Mouse (Mus musculus) ovary, adult 18-20 months (tissue): Measurements from ENCODE around the gene Bphl.
"Not testable (repeated sequence)": the region's sequence is repeated elsewhere in the genome, so short reads cannot be mapped to it uniquely, and the experiment has no call there.

ENCODE experiments used
- DNase-seq: peaks from one replicate; pipeline ENCODE4 v3.0.0; 2022; ENCODE audit warnings: low spot score, mixed read lengths

Bphl gene

DNA sequence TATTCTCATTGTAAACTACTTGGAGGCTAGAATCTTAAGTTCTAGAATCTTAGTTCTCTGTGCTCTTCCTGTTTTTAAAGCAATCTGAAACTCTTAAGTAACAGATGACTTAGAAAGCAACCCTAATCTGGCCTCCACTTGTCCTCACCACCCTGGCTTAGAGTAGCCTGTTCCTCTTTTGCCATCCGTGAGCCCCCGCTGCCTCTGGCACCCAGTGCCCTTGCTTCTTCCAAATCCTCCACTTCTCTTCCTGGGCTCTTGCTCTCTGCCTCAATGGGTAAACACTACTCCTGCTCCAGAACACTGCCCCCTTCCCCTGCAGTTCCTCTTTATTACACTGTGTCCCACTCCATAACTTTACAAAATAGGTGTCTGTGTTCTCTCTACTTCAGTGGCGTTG is 14.3 kb downstream of the Bphl start:
- no peak for DNase-seq

DNA sequence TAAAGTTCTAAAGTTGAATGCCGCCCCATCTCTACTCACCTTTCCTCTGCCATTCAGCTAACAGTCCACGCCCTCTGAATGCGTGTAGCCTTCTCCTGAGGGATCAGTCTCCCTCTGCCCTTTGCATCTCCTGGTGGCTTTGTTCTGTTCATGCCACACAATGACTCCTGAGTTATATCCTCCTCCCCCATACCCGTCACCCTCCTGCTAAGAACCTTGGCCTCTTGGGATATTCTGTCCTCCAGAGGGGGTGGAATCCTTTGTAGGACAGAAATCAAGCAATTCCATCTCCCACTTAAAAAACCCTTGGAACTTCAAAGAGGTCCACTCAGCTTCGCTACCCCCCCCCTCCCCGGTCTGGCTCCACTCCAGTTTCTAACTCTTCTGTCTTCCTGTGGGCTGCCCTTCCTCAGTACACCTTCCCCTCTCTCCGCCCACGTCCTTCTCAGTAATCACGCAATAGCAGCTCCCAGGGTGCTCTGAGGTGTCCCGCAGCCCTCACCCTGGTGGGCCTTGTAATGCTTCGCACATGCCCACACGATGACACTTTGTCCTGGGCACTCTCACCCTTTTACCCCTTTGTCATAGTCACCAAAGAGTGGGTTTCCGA is 16.4 kb downstream of the Bphl start:
- no peak for DNase-seq

DNA sequence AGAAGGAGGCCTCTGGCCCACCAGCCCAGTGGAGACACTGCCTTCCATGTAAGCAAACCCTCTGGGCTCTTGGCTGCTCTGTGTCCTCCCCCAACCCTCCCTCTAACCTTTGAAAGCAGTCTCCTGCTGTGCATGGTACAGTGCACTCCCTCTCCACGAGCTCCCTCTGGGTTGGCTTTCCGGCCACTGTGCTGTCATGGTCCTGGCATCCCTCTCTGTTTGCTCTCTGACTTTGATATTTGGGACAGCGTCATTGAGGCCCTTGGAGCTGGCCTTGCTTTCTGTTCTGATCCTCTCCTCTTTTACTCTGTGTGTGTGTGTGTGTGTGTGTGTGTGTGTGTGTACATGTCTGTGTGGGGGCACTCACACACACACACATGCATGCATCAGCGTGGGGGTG is 17.0 kb downstream of the Bphl start:
- no peak for DNase-seq

DNA sequence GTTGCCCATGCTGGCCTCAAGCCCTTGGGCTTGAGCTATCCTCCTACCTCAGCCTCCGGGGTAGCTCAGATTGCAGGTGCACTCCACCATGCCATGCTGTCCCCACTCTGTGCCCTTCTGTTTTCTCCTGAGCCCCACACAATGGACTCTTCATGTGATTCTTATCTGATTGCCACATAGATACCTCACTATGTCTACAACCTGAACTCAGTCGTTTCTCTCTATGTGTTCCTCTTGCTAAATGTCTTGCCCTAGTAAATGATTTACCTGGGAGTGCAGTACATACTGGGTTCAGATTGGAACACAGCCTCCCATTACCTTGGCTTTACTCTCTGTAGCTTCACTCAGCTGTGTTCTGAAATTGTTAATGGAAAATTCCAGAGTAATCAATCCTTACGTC is 17.6 kb downstream of the Bphl start:
- no peak for DNase-seq

DNA sequence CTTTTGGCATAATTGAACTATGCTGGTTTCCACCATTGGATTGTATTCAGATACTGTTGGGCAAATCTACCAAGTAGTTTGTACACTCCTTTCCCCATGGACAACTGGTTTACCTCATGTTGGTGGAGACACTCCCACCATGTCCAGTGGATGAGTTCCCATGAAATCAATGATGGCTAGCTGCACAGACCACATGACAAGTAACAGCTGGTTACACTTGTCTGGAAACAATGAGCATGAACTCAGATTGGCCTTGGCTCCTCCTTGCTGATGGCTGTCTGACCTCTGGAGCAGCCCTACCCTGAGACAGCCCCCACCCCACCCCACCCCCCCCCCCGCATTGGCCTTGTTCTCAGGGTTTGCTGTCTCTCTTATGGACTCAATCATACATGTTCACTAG is 19.9 kb downstream of the Bphl start:
- DNase-seq = no peak

DNA sequence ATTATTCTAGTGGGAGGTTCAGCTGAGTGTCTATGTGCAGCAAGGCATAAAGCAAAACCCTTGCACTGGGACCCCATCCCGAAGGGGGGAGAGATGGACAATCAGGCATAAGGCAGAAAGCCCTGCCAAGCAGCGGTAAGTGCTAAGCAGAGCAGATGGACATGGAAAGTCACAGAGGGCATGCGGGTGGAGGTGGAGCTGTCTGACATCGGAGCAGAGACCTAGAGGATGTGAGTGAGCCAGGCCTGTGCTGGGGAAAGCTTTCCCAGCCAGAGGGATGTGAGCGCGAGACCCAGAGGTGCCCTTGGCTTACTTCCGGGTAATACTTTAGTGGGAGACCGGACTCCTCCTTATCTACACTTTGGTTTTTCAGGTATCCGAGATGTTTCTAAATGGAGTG is 22.7 kb downstream of the Bphl start:
- DNase-seq = no peak

DNA sequence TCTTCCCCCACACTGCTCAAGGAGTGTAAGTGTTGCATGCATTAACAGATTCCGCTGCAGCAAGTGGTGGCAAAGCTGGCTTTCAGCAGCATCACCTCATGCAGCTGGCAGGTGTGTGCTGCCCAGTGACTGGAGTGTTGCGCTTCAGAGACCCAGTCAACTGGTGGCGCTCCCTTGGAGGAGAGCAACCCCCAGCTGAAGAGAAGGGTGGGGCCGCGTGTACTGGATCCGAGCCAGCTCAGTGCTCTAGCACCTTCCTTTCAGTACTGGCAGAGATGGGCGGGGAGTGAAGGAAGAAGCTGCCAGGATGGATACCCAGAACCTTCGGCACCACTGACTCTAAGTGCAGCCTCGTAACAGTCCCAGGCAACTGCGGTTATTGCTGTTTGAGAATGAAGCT is 25.1 kb downstream of the Bphl start:
- DNase-seq = no peak

DNA sequence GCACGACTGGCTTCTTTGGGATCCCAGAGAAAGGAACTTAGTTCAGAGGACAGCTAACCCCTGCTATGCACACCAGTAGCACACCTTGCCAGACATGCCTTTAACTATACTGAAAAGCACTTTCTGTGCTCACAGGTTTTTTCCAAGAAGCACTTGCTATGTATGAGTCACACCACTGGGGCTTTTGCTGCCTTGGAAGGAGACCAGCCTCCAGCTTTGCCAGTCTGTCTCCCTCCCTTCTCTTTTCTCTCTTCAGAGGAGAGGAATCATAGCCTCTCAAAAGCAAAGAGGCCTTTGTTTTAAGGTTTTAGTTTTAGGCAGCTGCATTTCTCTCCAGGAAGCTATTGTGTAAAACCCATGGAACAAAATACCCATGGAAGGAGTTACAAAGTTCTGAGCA is 29.0 kb downstream of the Bphl start:
- DNase-seq = no peak

DNA sequence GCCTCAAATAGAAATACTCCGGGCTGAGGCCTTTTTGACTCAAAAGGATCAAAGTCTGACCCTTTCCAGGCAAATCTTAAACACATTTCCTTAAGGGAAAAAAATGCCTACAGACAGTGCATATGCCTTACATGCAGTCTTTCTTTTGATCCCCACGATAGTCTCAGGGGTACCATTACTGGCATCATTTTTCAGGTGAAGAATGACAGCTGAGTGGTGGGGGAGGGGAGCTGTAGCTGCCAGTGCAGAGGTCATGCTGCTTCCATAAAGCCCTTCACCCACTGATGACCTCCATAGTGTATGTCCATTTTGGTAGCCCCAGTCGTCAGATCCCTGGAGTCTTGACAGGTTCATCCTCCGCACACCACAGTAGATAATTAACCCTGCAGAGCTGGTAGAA is 32.9 kb downstream of the Bphl start:
- no peak for DNase-seq

DNA sequence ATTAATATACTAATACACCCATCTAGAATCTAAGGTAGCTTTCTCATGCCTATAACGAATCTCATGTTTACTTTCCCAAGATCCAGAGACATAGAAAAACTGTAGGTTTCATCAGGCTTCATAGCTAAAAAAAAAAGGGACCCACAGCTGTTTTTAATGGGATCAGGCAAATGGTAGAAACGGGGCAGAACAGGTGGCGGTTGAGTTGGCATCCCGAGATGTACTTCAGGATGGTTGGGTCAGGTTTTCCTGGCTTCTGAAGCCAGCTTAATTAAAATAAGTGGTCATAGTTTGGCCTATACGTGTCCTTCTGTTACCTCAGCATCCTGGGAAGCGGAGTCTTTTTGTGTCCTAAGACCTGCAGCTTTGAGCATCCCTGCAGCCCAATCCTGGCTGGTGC is 34.4 kb downstream of the Bphl start:
- DNase-seq = no peak

DNA sequence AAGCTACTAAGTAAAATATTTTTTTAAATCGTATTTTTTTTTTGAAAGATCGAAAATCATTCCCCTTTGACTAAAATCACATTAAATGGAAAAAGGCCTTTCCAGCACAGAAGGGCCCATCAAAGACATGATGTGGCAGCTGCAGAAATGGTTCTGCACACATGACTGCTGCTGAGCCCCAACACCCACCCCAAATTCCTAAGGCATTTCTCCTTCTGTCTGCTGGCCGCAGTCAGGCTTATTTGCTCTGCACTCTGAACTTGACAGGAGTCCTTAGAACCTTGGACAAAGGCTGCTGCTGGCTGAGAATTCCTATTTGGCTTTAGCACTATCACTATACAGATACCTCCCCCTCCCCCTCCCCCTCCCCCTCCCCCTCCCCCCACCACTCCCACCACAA is 35.5 kb downstream of the Bphl start:
- no peak for DNase-seq

DNA sequence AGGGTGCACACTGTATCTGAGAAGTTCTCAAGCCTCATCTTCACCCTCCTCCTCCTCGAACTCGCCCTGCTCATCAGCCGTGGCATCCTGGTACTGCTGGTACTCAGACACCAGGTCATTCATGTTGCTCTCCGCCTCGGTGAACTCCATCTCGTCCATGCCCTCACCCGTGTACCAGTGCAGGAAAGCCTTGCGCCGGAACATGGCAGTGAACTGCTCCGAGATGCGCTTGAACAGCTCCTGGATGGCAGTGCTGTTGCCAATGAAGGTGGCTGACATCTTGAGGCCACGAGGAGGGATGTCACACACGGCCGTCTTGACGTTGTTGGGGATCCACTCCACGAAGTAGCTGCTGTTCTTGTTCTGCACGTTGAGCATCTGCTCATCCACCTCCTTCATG is 37.0 kb downstream of the Bphl start:
- DNase-seq = not testable (repeated sequence)

DNA sequence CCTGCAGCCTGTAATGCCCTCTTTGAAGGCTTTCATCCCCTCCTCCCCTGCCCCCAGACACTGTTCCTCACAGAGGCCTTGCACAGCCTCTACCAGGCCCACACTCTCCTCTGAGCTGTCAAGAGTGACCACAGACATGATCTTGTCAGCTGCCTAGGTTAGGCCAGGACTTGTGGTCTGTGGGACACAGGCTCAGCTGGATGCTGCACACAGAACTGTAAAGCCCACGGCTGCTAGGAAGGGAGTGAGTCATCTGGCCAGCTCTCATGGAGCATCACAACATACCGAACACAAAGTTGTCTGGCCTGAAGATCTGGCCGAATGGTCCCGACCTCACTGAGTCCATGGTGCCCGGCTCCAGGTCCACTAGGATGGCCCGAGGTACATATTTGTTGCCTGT is 38.5 kb downstream of the Bphl start:
- DNase-seq = not testable (repeated sequence)

DNA sequence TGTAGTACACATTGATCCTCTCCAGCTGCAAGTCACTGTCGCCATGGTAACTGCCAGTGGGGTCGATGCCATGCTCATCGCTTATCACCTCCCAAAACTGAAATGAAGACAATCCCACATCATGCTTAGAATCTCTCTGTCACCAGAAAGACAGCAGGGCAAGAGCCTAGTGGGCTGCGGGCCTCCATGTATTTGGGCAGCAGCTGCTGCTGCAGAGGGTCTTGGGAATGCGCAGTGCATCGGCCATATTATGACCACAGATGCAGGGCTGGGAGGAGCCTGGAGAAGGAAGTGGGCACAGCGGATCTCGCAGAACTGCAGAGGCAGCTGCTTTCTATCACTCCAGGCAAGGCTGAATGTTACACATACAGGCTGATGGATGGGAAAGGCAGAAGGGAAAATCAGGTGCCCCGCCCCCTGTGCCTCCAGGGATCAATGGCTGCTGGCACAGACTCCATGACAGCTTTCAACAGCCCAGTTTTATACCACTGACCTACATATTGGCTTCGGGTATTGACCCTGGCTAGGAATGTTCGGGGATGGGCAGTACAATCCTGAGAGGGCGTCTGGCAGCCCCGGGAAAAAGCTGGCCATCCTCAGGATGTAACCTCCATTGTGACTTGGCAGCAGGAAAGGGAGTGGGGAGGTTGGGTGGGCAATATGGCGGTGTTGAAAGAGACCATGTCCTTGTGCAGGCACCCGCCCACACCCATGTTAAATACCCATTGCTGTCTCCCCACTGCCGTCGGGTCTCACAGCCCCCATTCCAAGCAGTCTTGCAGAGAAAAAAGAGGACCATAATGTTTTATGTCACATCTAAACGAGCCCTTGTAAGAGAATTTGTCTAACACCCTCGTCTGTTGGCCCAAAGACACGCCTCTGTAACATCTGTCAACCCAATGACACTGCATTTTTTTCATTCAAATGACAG is 39.4 kb downstream of the Bphl start:
- DNase-seq = peak; percentile 13

DNA sequence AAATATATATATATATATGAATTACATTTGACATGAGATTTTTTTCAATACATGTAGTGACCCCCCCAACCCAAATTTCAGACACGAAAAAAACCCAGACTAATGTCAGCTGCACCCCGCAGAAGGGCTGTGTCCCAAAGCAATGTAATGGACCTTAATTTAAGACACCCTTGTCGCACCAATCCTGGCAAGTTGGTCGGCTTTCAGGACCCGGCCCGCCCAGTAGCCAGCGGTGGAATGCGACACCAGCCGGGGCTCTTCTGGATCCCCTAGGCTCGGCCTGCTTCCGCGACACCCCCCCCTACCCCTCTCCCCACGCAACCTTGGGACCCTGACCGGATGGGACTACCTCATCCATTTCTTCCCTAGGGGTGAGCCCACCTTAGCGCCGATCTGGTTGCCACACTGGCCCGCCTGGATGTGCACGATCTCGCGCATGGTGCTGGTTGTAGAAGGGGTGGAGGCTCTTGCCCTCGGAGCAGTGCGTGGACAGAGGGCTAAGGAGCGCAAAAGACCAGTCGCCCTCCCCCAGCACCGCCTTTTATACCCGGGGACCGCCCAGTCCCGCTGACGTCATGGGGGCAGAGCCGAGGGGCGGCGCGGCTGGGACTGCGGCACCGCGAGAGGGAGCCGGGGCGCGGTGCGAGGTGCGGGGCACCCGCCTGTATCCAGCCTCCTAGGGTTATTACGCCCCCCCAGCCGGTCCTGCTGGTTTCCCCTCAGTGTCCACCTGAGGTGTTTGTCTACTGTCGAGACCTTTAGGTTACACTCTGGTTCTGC is 40.3 kb downstream of the Bphl start, which contains the start of gene Tubb2a:
Gene Tubb2a, minus strand, starts transcription at position 516 of the 780 bp plus-strand sequence.
- DNase-seq = peak; percentile 86

DNA sequence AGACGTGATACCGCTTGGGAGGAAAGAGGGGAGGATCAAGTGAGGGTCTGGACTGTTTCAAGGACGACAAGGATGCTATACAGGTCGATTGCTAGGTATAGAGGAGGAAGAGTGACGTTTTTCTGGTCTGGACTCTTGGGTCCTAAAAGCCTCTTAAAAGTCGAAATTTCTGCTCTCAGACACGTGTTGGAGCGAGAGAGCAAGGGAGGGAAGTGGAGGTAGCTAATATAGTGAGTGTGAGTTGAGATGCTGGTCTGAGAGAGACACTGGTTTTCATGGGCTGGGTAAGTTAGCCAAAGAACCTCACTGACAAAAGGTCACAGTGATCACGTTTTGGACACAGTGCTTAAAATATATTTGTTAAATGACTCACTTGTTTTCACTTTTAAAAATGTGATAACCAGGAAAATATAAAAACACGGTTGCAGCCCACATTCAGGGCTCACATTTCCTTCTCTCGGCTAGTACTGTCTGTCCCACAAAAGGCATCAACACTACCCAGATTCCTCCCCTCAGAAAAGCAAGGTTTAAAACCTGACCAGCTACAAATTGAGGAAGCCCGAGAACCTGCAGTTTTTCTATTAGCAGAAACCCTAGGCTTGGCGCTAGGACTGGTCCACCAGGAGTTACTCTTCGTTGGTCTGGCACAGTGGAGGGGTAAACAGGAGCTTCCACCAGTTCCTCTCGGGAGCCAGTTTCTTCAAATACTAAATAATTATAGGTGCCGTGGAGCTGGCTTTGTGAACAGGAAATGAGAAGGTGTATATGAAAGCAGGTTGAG is 41.3 kb downstream of the Bphl start:
- DNase-seq = no peak

DNA sequence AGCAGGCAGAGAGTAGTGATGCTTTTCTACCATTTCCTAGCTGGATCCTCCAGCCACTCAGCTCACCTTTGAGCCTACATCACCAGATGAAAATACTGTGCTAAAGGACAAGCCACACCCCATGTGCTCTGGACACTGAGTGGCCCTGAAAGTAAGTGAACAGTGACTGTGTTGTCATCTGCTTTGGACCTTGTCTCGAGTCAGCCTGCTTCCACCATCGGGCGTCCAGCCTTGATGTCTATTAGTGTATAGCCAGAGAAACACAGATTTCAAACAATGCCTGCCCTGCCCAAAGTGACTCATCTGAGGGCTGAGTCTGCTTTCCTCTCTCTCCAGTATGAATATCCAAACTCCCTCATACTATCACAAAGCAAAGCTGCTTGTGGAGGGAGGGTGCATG is 42.4 kb downstream of the Bphl start:
- no peak for DNase-seq

DNA sequence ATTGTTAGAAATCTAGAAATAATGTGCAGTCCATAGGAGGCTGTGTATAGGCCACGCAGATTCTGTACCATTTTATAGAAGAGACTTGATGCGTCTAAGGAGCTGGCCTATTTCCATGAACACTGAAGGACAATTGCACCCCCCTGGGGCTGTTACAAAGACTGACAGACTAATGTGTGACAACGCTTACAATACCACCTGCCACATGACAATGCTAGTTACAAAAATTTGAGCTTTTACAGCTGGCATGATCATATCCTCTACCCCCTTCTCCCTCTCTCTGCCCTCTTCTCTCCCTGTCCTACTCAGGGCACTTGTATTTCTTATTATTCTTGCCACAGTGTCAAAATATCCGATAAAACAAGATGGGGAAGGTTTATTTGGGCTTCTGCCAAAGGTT is 44.5 kb downstream of the Bphl start:
- DNase-seq = no peak

DNA sequence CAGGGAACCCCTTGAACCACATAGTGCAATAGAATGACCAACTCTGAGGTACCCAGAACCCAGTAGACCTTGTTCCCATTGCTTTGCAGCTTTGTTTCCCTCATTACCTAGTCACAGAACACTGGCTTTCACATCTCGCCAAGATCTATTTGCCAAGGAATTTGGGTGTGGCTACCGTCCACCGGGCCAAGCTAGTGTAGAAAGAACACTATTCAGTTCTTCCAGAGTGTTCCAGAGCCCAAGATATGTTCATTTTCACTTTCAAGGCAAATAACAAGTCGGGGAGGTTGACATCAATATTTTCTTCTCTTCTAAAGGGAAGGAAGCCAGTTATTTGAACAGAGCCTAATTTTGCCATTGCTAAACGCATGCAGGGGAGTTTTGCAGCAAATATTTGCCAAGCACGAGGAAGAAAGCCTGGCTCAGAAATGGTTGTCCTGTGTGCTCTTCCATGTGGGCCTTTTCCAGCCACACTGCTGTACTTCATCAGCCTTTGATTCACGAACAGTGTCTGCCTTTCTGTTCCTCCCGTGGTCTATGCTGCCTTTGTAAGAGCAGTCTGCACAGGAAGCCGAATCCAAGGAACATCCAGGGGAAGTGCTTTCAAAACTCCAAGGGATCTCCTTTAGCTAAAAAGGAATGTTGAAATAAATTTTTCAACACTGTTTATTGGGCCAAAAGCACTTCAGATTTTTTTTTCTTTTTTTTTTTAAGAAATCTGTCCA is 46.8 kb downstream of the Bphl start:
- no peak for DNase-seq

DNA sequence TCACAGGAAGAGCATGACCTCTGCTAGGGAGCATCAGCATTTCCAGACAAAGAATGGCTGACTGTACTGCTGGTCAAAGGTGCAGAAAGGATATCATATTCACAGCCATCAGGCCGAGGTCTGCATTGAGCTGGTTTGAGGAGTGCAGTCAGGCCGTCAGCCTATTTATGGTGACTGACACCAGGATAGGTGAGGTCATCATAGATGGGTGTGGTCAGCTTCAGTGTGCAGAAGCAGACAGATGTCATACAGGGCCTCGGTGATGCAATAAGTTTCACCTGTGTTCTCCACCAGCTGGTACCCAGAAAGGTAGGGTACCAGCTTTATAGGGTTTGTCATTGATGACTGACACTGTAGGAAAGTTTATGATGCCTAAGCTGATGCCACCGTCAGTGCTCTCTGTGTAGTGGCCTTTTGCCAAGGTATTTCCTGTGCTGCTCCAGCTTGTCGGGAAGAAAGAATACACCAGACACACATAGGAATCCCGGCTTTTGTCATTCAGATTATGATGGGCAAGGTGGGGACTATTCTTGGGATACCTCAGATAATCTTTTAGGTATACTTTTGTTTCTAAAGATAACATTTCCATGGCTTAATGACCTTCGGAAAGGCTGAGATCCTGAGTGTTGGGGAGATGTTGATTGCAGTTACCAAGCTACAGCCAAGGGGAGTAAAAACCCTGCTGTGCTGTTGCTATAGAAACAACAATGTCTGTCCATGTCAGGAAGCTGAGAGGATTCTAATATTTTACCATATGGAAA is 49.8 kb downstream of the Bphl start:
- DNase-seq = no peak
